Mouse (Mus musculus) layer of hippocampus, adult 8-10 months (tissue): Measurements from ENCODE around the gene Ifnar1. TPM values are rescaled to one million over a fixed set of nuclear protein-coding genes. Genes with fewer than 3 reads are reported as not detected.

Experiments
- DNase-seq, 2 experiments: peaks; one replicate each; pipeline ENCODE4 v3.0.0; 2022; ENCODE audit warnings: low spot score in 2 of 2
- total RNA-seq, 4 experiments: library from RNA; stranded (reverse); gene quantifications; 2 replicates each; pipeline ENCODE4 v1.2.4; 2022

The Ifnar1 gene
- total RNA-seq, 4 experiments from 2014 or later: 44.9 to 54.0 (median 48.4) TPM

GRCm38 (mm10) chr16:91461066-91461638, 23.9 kb upstream of the Ifnar1 start:
- no peak for DNase-seq

- no peak for DNase-seq
Measured at GRCm38 (mm10) chr16:91461773-91462181, 23.3 kb upstream of the Ifnar1 start.

DNA sequence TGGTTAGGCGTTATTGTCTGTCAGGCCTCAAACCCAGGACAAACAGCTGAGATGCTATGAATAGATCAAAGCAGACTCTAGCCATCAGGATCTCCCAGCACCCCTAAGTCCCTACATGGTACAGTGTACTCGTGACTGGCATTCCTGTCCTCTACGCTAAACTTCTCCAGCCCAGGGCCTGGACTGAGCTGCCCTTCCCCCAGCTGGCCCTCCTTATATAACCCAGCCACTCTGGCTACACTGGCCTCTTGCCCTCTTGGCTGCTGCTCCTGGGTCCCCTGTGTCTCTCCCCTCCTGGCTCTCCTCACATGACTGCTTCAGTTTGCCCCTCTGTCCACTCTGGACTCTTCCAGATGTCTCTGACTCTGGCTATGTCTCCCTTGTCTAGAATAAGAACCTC, 22.4 kb upstream of the Ifnar1 start:
- no peak for DNase-seq

DNA sequence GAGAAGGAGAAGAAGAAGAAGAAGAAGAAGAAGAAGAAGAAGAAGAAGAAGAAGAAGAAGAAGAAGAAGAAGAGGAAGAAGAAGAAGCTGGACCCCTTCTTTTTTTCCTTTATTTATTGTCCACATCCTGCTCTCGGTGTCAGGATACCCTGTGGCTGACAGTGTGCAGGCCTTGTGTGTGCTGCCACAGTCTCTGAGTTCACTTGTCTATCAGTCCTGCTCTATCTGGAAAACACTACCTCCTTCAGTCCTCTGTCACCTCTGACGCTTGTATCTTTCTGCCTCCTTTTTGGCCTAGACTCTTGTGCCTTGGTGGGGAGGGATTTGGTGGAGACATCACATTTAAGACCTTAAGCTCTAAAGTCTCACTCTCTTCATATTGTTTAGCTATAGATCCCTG, 21.6 kb upstream of the Ifnar1 start:
- DNase-seq: no peak

- no peak for DNase-seq
Measured at GRCm38 (mm10) chr16:91463836-91464400, 21.1 kb upstream of the Ifnar1 start.

- peak; percentile 75 to 81 for DNase-seq
Measured at GRCm38 (mm10) chr16:91464594-91465504, 20.2 kb upstream of the Ifnar1 start.

DNA sequence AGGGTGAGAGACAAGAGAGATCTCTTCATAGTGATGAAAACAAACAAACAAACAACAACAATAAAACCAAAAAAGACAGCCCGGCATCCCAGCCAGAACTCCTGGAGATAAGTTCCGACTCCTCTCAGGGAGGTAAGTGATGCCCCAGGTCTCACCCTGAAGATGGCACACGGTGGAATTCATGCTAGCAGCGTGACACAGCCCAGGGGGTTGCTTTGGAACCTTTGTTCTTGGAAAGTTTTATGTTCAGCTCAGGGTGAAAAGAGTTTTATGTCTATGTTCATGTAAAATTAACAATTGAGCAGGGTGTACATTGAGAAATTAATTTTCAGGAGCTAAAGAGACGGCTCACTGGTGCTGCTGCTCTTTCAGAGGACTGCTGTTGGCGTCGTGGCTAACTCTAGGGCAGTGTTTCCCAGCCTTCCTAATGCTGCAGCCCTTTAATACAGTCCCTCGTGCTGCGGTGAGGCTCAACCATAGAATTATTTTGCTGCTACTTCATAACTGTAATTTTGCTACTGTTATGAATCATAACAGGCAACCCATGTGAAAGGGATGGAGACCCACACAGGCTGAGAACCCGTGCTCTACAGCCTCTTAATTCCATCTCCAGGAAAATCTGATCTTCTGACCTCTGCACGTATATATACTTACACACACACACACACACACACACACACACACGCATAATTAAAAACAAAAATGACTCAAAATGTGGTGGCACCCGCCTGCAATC, 19.4 kb upstream of the Ifnar1 start:
- no peak for DNase-seq

- DNase-seq: no peak
Measured at GRCm38 (mm10) chr16:91466566-91466965, 18.5 kb upstream of the Ifnar1 start.

DNA sequence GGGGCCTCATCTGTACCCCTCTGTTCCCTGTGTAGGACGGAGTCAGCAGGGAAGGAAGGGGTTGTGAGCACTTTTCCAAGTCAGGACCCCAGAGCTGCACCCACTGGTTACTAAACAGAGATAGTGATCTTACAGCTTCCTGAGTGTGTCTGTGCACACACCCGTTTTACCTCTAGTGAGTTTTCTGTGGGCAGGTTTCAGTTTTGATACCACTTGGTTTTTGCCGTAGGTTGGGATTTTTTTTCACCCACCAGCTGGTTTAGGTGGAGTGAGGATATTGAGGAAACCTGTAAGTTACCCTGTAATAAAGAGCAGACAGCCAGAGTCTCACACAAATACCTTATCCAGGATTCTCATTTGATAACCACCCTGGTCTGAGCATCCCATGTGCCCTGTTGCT, 14.6 kb upstream of the Ifnar1 start:
- no peak for DNase-seq

GRCm38 (mm10) chr16:91471481-91471880, 13.6 kb upstream of the Ifnar1 start:
- DNase-seq: no peak

- no peak for DNase-seq
Measured at GRCm38 (mm10) chr16:91475753-91476152, 9.3 kb upstream of the Ifnar1 start.

- no peak for DNase-seq
Measured at GRCm38 (mm10) chr16:91478067-91478466, 7.0 kb upstream of the Ifnar1 start.

GRCm38 (mm10) chr16:91480517-91480916, 4.5 kb upstream of the Ifnar1 start:
- DNase-seq: no peak

DNA sequence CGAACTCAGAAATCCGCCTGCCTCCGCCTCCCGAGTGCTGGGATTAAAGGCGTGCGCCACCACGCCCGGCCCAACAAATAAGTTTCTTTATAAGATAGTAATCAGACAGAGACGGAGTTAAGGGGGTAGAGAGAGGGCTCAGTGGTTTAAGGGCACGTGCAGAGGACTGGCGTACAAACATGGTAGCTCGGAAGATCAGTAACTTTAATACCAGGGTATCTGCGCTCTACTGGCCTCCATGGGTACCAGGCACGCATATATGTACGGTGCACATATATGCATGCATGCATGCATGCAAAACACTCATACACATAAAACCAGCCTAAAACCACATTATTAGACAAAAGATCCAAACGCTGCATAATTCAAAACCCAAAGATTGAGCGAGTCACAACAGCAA, 651 bp upstream of the Ifnar1 start:
- DNase-seq: no peak

DNA sequence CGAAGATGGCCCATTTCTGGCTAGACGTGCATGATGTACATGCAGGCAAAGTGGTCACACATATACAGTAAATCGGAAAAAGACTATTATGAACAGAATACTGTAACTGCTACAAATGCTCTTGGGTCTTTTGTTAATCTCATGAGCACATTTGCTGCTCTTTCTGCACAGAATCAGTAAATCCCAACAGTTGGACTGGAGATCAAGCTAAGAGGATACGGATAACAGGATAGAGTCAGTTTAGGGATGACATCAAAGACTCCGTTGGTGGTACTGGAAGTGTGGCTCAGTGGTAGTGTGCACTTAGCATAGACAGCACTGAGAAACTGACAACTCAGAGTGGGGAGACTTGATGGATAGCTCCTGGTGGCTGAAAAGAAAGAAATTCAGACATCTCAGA, 803 bp downstream of the Ifnar1 start:
- DNase-seq: no peak

DNA sequence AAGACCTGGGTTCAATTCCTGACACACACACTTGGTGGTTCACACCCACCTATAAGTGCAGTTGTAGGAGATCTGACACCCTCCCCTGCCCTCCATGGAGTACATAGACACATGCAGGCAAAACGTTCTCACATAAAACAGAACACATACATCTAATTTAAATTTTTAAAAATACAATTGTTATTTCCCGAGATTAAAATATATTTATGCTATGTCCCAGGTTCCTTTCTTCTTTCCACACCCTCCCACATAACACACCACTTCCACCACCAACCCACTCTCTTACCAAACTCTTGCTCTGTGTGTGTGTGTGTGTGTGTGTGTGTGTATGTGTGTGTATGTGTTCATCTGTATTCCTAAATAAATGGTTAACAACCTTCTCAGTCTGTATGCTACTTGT, 3.0 kb downstream of the Ifnar1 start:
- no peak for DNase-seq

DNA sequence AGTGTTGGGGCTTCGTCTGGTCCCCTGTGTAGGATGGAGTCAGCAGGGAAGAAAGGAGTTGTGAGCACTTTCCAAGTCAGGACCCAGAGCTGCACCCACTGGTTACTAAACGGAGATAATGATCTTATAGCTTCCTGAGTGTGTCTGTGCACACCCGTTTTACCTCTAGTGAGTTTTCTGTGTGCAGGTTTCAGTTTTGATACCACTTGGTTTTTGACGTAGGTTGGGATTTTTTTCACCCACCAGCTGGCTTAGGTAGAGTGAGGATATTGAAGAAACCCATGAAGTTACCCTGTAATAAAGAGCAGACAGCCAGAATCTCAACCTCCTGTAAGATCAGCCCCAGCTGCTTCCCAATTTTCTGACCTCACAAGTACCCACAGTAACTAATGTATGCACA, 5.9 kb downstream of the Ifnar1 start:
- DNase-seq: no peak

- no peak for DNase-seq
Measured at GRCm38 (mm10) chr16:91491473-91491872, 6.4 kb downstream of the Ifnar1 start.

DNA sequence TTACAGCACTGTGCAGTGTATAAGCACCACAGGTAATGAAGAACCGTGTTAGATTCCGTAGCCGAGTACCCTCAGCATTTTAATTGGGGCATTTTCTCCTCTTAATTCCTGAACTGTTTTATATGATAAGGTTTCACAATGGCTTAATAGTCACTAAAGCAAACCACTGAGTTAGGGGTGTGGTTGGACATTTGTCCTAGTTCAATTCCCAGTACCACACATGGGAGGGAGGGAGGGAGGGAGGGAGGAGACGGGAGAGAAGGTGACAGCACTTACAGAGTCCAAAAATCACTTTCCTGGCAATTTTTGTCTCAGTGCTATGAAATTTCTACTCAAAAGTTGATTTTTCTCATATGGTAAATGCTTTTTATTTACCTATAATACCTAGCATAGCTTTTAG, 10.5 kb downstream of the Ifnar1 start:
- no peak for DNase-seq

GRCm38 (mm10) chr16:91496206-91496605, 11.2 kb downstream of the Ifnar1 start:
- DNase-seq: no peak

- no peak for DNase-seq
Measured at GRCm38 (mm10) chr16:91496766-91497165, 11.7 kb downstream of the Ifnar1 start.

GRCm38 (mm10) chr16:91498041-91498440, 13.0 kb downstream of the Ifnar1 start:
- no peak for DNase-seq
